8 mouse cellular contexts compared by ENCODE assay signal in the genomic region with DNA sequence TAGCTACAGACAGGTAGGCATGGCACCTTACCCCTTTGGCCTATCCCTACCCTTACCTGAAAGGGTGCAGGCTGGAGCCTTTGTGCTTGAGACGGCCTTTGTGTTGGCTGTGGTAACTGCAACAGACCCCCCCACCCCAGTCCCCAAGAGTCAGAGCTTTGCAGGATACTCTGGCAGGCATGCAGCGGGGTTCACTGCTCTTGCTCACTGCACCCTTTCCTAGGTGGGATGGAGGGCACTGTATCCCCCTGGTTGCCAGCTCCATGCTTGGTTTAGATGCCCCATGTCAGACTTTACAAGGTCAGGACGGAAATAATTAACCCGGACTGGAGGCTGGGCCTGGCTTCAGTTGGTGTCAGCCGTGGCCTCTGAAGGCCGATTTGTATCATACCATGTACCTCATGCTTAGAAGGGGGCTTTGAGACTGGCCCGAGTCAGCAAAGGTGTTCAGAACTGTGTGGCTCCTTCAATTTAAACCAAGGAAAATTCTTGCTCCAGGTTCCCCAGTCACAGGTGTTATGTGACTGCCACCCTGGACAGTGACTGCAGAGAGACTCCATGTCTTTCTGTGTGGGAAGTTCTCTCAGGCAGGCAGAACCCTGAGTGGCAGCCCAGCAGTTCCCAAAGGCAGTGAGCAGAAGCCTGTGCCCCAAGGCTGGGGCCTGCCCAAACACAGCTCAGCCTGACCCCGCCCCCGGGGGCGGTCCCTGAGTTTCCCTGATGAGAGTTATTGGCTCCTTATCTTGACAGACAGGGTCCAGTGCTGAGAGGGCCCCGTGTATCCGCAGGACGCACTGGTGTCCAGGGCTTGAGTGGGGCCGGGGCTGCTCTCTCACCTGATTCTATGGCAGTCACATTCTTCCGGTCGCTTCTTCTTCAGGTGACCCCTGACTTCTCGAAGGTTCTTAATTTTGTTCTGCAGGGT.
DNase-seq lines count a peak whose midpoint lies in the region; ATAC-seq and TF ChIP-seq lines count a peak whose summit lies in the region.

No protein-coding gene starts in this region.

- ATAC-seq in limb, embryonic 11.5 days (ENCODE audit: insufficient number of reproducible peaks, low FRiP score, low TSS enrichment, low read depth) = no peak; the same call in 1 of the 2 replicates
- peak; percentile 58; the same call in 1 of the 2 replicates for ATAC-seq in kidney, postnatal 0 days (replicated peaks; ENCODE audit: low FRiP score, low read depth)
- no peak for ATAC-seq in midbrain, postnatal 0 days (ENCODE audit: low FRiP score)

- no peak overlapping the region for H3K4me3 ChIP-seq in limb, embryonic 11.5 days (ENCODE audit: low read depth, low read length)
- no peak overlapping the region for H3K4me3 ChIP-seq in limb, embryonic 10.5 days
- H3K4me3 ChIP-seq in kidney, postnatal 0 days (replicated peaks; ENCODE audit: low read depth, low read length) = no peak overlapping the region
- no peak overlapping the region for H3K4me3 ChIP-seq in midbrain, postnatal 0 days (ENCODE audit: low read depth, low read length)

- H3K36me3 ChIP-seq in limb, embryonic 11.5 days (ENCODE audit: control insufficient read depth, insufficient read depth, low read length) = peaks cover 20% of the 10 kb centered on the region
- H3K36me3 ChIP-seq in limb, embryonic 10.5 days = peaks cover 99% of the 10 kb centered on the region
- 0 out of 2 replicates have a peak, but pooled peaks cover 3% of the 10 kb centered on the region for H3K36me3 ChIP-seq in kidney, postnatal 0 days (ENCODE audit: insufficient read depth, low read length)
- H3K36me3 ChIP-seq in midbrain, postnatal 0 days (ENCODE audit: insufficient read depth, low read length) = peaks cover 11% of the 10 kb centered on the region

- TF ChIP-seq CTCF in brain, embryonic 14.5 days (IDR thresholded peaks at IDR 0.05; ENCODE audit: borderline replicate concordance, extremely low read depth, insufficient read depth, insufficient read length) = no peak
- TF ChIP-seq CTCF in kidney, postnatal 0 days (IDR thresholded peaks at IDR 0.05; ENCODE audit: low read depth) = no peak
- TF ChIP-seq CTCF in midbrain, postnatal 0 days (IDR thresholded peaks at IDR 0.05) = no peak

- 61% methylated on average over 17 of the region's 17 CpGs for WGBS in limb, embryonic 11.5 days
- WGBS in limb, embryonic 10.5 days = 60% methylated on average over 17 of the region's 17 CpGs
- 47% methylated on average over 17 of the region's 17 CpGs for WGBS in kidney, postnatal 0 days
- 57% methylated on average over 17 of the region's 17 CpGs for WGBS in midbrain, postnatal 0 days

- TF ChIP-seq POLR2A in brain, embryonic 14.5 days (IDR thresholded peaks at IDR 0.05; ENCODE audit: borderline replicate concordance, extremely low read depth, insufficient read depth, insufficient read length, poor library complexity, severe bottlenecking) = no peak

- H3K27me3 ChIP-seq in limb, embryonic 11.5 days (ENCODE audit: control insufficient read depth, insufficient read depth, low read length) = no peaks in the 10 kb centered on the region
- H3K27me3 ChIP-seq in limb, embryonic 10.5 days (ENCODE audit: low read depth, poor library complexity, severe bottlenecking) = no peaks in the 10 kb centered on the region
- H3K27me3 ChIP-seq in kidney, postnatal 0 days (ENCODE audit: insufficient read depth, low read length) = no peaks in the 10 kb centered on the region
- H3K27me3 ChIP-seq in midbrain, postnatal 0 days (ENCODE audit: insufficient read depth, low read length) = no peaks in the 10 kb centered on the region

- H3K9ac ChIP-seq in limb, embryonic 11.5 days (ENCODE audit: low read length) = no peak overlapping the region
- 0 out of 2 replicates have a peak overlapping the region, but pooled peaks have one; percentile 23 for H3K9ac ChIP-seq in kidney, postnatal 0 days (ENCODE audit: low read depth, low read length)
- no peak overlapping the region for H3K9ac ChIP-seq in midbrain, postnatal 0 days (replicated peaks; ENCODE audit: low read length, poor library complexity, severe bottlenecking)

- H3K4me1 ChIP-seq in limb, embryonic 11.5 days (ENCODE audit: control insufficient read depth, insufficient read depth, low read length) = no peaks in the 10 kb centered on the region
- H3K4me1 ChIP-seq in limb, embryonic 10.5 days = peaks cover 6% of the 10 kb centered on the region; the same call in 1 of the 2 replicates
- peaks cover 18% of the 10 kb centered on the region for H3K4me1 ChIP-seq in kidney, postnatal 0 days (replicated peaks; ENCODE audit: insufficient read depth, low read length)
- no peaks in the 10 kb centered on the region for H3K4me1 ChIP-seq in midbrain, postnatal 0 days (ENCODE audit: insufficient read depth, low read length)

- DNase-seq in limb, embryonic 11.5 days (ENCODE audit: low spot score) = peak; percentile 60
- DNase-seq in limb, embryonic 10.5 days (ENCODE audit: low spot score) = no peak
- peak; percentile 58 for DNase-seq in brain, embryonic 14.5 days (ENCODE audit: low read depth)
- DNase-seq in heart, adult 18-20 months = peak; percentile 81 to 84
- DNase-seq in kidney, postnatal 0 days (ENCODE audit: low spot score) = peak; percentile 80
- DNase-seq in midbrain, postnatal 0 days (ENCODE audit: low spot score) = peak; percentile 50
- DNase-seq in layer of hippocampus, postnatal 14 days (ENCODE audit: low spot score in 2 of 2) = no peak
- DNase-seq in ovary, postnatal 10 days (ENCODE audit: low spot score) = no peak

- H3K4me2 ChIP-seq in limb, embryonic 11.5 days (ENCODE audit: low read depth, severe bottlenecking) = no peak overlapping the region
- H3K4me2 ChIP-seq in kidney, postnatal 0 days (ENCODE audit: low read length) = peak overlapping the region; percentile 25
- no peak overlapping the region for H3K4me2 ChIP-seq in midbrain, postnatal 0 days (ENCODE audit: low read depth, low read length, poor library complexity, severe bottlenecking)

- H3K27ac ChIP-seq in limb, embryonic 11.5 days (replicated peaks; ENCODE audit: low read depth, low read length) = no peak overlapping the region
- H3K27ac ChIP-seq in limb, embryonic 10.5 days = no peak overlapping the region
- peak overlapping the region; percentile 71 for H3K27ac ChIP-seq in kidney, postnatal 0 days
- H3K27ac ChIP-seq in midbrain, postnatal 0 days (ENCODE audit: low read depth, low read length) = no peak overlapping the region

- no peaks in the 10 kb centered on the region for H3K9me3 ChIP-seq in limb, embryonic 11.5 days (ENCODE audit: control insufficient read depth, low read length)
- no peaks in the 10 kb centered on the region for H3K9me3 ChIP-seq in limb, embryonic 10.5 days (replicated peaks)
- H3K9me3 ChIP-seq in kidney, postnatal 0 days (replicated peaks; ENCODE audit: low read length) = no peaks in the 10 kb centered on the region
- H3K9me3 ChIP-seq in midbrain, postnatal 0 days (ENCODE audit: low read length) = no peaks in the 10 kb centered on the region

Comparison
In these comparisons a context has a peak if more than half of its experiments do, and no peak if none do; other contexts are left out.
1. DNase-seq: peak in limb, embryonic 11.5 days (single experiment), brain, embryonic 14.5 days (single experiment), heart, adult 18-20 months (2 of 2), kidney, postnatal 0 days (single experiment) and midbrain, postnatal 0 days (single experiment); none in limb, embryonic 10.5 days (single experiment), layer of hippocampus, postnatal 14 days (0 of 2) and ovary, postnatal 10 days (single experiment).